Mouse (Mus musculus): ENCODE results near the gene 2610301B20Rik. TPM values are rescaled to one million over a fixed set of nuclear protein-coding genes. Genes with fewer than 3 reads are reported as not detected.

2610301B20Rik gene
- 12.8 TPM for polyA plus RNA-seq (2017; shearing (Covaris generic))

GRCm38 (mm10) chr4:10873920-10874665 is at the start of gene 2610301B20Rik:
2610301B20Rik (plus strand) TSS chr4:10874498.

All from CD4-positive, CD25-positive, alpha-beta regulatory T cell, adult 9 weeks (primary cell).